Mouse (Mus musculus) small intestine, adult 10 weeks (tissue): ENCODE data around the gene Btbd18. TPM values are rescaled to one million over a fixed set of nuclear protein-coding genes. Genes with fewer than 3 reads are reported as not detected.

ENCODE experiments used
- polyA plus RNA-seq: library from polyadenylated mRNA; stranded (reverse); fragments of 350-450 nt; fragmentation: Illumina TruSeq; extraction: RNeasy Lipid Tissue Mini Kit (QIAGEN cat#74804); gene quantifications from one replicate; pipeline ENCODE4 v1.2.3, GENCODE M21; 2014; ENCODE audit warnings: low replicate concordance

Btbd18 gene
- not detected for polyA plus RNA-seq

DNA sequence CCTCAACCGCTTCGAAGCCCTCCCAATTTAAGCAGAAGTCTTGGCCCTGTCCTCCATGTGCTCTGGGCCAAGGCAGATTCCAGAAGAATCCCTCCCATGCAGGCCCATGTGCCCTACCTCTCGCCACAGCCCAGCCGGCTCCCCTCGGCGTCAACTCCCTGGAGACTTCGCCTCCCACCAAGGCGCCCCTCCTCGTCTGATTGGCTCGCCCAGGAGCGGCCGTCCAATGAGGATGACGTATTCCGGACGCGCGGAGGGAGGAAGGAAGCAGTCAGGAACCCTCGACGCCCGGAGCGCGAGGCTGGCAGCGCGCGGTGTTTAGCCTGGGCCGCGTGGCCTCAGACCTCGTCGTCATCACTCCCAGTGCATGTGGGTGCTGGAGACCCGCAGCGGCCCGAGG is at the start of gene Btbd18:
Gene Btbd18 (plus strand): TSS at position 274 of the 400 bp plus-strand sequence.

DNA sequence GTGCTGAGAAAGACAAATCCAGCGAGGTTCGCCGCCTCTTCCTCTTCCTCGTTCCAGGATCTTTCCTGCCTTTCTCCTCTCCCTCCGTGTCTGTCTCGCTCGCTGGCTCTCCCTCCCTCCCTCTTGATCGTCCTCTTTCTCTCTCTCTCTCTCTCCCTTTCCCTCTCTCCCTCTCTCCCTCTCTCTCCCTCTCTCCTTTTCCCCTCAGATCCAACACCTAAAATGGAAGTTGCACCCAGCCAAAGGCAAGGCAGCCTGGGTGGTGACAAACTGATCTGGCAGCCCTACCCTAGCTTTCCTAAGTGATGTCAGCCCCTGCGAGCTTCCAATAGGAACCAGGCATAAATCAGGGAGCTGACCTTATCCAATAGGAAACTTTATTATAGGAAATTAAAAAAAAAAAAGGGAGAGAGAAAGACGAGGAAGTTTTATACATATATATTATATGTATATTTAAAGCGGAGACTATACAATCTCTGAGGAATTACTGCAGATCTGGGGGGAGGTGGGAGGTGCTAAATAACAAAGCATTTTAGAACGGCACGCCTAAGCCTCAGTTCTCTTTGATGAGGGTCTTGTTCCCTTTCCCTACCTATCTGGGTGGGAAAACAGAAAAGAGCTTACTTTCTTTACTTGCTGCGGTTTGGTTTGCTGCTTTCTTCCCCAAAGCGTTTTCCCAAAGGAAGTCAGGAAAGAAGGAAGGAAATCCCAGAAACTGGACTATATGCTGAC is 8.2 kb upstream of the Btbd18 start, which contains the start of gene Ctnnd1:
Gene Ctnnd1 (minus strand): TSS at position 302 of the 732 bp plus-strand sequence.

DNA sequence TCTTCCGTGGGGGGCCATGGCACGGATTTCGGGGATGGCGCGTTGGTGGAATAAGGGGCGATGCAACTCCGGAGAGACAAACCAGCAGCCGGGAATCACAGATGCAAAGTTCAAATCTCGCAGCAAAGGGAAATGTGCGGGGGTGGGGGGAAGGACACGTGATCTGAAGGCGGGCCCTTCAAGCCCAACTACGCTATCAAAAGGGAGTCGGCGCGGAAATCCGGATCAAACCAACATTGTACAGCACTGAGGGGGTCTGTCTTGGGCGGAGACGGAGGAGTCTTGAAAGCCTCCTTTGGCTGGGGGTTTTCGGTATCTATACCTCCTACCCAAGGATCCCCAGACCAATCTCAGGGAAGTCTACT is 11.7 kb downstream of the Btbd18 start, which contains the start of gene Selenoh:
Gene Selenoh (minus strand): TSS at position 202 of the 365 bp plus-strand sequence.

DNA sequence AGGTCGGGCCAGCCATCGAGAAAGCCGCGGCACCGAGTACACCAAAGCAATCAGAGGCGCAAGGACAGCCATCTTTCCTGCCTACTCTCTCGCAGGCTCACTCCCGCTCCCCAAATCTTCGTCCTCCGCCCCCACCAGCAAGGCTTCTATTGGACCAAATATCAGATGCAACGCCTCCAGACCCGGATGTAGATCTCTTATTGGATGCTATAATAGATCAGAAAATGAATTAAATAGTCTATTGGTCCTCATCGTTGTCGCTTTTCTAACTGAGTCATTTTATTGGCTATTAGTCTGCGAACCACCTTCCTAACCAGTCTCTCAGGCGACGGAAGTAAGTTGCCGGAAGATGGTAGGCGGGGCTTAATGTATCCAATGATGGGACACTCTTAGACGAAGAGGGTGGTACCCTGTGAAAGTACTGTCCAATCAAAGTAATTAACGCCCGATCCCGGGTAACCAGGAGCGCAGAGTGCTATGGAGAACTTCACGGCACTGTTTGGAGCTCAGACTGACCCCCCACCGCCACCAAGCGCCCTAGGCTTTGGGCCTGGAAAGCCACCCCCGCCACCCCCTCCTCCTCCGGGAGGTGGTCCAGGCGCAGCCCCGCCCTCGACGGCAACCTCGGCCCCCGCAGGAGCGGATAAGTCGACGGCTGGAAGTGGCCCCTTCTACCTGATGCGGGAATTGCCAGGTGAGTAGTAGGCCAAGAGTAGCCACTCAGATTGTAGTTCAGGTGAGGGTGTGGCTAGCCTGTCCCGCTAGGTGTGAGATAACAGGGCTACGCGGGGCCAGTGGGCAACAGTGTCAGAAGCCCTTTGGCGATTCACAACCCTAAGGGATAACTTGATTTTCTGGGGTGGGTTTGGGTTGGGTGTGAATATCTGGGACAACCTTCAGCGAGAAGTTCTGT is 19.3 kb downstream of the Btbd18 start, which contains the start of the genes Gm28635 and Med19:
Gene Gm28635 (minus strand): TSS at position 74 of the 913 bp plus-strand sequence.
Gene Med19 (plus strand): TSS at position 435 of the 913 bp plus-strand sequence.

DNA sequence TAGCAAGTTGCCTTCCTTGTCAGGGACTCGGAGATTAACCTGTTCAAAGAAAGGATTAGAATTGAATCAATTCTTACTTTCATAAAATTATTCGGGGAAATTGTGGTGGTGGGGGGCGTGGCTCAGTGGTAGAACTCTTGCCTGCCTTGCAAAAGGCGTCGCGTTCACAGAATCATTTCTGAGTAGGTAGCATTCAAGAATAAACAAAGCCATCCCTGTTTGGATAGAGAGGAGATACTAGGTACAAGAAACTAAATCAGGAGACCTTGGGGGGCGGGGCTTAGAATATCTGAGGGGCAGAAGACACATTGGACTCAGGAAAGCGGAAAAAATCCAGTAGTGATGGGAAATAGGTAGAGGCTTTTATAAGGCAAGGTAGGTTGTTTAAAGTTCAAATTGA is 20.1 kb downstream of the Btbd18 start, which contains the start of gene Tmx2:
Gene Tmx2 (minus strand): TSS at position 125 of the 400 bp plus-strand sequence.

DNA sequence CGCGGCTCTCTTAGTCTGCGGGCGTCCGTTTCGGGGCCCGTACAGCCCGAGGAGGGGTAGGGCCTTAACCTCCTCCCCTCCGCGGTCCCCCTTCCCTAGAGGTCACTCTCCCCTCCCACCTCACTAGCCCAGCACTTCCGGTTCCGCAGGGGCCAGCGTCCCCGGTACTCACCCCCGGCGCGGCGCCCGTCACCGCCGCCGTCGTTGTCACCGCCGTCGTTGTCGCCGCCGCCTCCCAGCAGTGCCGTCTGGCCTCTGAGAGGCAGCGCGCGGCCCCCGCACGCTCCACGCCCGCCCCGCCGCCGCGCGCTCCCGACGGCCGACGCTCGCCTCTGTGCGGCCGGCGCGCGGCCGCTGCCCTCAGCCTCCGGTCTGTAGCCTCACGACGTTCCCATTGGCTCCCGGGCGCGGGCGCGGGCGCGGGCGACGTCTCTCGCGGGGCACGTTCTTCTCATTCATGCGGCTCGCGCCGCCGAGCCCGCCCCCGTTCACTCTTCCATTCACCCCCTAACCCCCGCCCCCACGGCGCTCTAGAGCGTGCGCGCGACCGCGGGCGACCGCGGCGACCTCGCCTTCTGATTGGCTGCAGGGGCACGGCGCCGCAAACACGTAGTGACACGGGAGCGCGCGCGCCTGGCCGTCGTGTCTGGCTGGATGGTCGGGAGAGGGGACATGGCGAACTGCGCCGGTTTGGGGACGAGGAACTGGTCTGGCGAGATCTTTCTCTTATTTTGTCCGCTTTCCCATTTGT is 56.1 kb downstream of the Btbd18 start, which contains the start of gene Zdhhc5:
Gene Zdhhc5 (minus strand): TSS at position 370 of the 751 bp plus-strand sequence.

Other genes with a start within 250 kb of the Btbd18 start
- 29.9 TPM for gene Calcrl, start 233.7 kb upstream of the Btbd18 start, polyA plus RNA-seq
- gene Tfpi, start 182.3 kb upstream of the Btbd18 start, polyA plus RNA-seq: 36.9 TPM
- 411 TPM for gene Ctnnd1, start 8.3 kb upstream of the Btbd18 start, polyA plus RNA-seq
- 10.8 TPM for gene Selenoh, start 11.7 kb downstream of the Btbd18 start, polyA plus RNA-seq
- gene Gm28635, start 19.0 kb downstream of the Btbd18 start, polyA plus RNA-seq: not detected
- gene Med19, start 19.3 kb downstream of the Btbd18 start, polyA plus RNA-seq: 51.2 TPM
- 75.6 TPM for gene Tmx2, start 20.1 kb downstream of the Btbd18 start, polyA plus RNA-seq
- 88.7 TPM for gene Zdhhc5, start 56.1 kb downstream of the Btbd18 start, polyA plus RNA-seq
- 24.1 TPM for gene Clp1, start 68.3 kb downstream of the Btbd18 start, polyA plus RNA-seq
- gene Ypel4, start 75.0 kb downstream of the Btbd18 start, polyA plus RNA-seq: 0.63 TPM
- not detected for gene Gm19426, start 84.6 kb downstream of the Btbd18 start, polyA plus RNA-seq
- gene Serping1, start 116.4 kb downstream of the Btbd18 start, polyA plus RNA-seq: 11.1 TPM
- gene Ube2l6, start 139.7 kb downstream of the Btbd18 start, polyA plus RNA-seq: 142 TPM
- gene Smtnl1, start 163.6 kb downstream of the Btbd18 start, polyA plus RNA-seq: not detected
- gene Timm10, start 167.9 kb downstream of the Btbd18 start, polyA plus RNA-seq: 0.74 TPM
- 0.45 TPM for gene Slc43a1, start 179.8 kb downstream of the Btbd18 start, polyA plus RNA-seq
- gene Rtn4rl2, start 227.6 kb downstream of the Btbd18 start, polyA plus RNA-seq: not detected